Mouse (Mus musculus): ENCODE data around the gene Tbl1xr1. TPM values are rescaled to one million over a fixed set of nuclear protein-coding genes. Genes with fewer than 3 reads are reported as not detected.

The Tbl1xr1 gene
- polyA plus RNA-seq (2012; rRNA removed), result 29.9 and 38.1 TPM in 2 replicates

DNA sequence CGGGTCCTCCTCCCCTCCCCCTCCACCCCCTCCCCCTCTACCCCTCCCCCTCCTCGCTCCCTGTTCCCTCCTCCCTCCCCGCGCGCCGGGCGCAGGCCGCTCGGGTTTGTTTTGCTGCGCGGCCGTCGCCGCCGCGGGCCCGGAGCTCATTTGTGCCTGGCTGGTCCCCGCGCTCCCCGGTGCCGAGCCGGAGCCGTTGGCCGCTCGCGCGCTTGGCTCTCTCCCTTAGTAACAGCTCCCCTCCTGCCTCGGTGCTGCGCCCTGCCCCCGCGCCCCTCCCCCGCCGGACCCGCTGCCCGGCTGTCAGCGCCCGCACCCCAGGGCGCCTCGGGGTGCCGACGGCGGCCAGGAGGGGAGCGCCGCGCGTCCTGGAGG is at the start of gene Tbl1xr1:
TSS of gene Tbl1xr1 (plus strand) at position 92 of the 375 bp plus-strand sequence.

